Mouse (Mus musculus) C2C12 (cell line): ENCODE data around the gene Pcna. TPM values are rescaled to one million over a fixed set of nuclear protein-coding genes. Genes with fewer than 3 reads are reported as not detected.
A peak's percentile ranks its signal among the peaks of the same experiment; 100 is the strongest.

Source experiments
- H3K27me3 ChIP-seq: one replicate; pipeline ENCODE4 v1.6.1; 2011; ENCODE audit not compliant: control insufficient read depth, insufficient read depth, insufficient read length
- H3K36me3 ChIP-seq: one replicate; pipeline ENCODE4 v1.6.1; 2011; ENCODE audit not compliant: control insufficient read depth, insufficient read depth
- H3K4me3 ChIP-seq: one replicate; pipeline ENCODE4 v1.5.1; 2011; ENCODE audit warnings: mild to moderate bottlenecking, control low read depth; ENCODE audit not compliant: poor library complexity, insufficient read depth, severe bottlenecking
- H3K79me2 ChIP-seq: one replicate; pipeline ENCODE4 v1.6.1; 2011; ENCODE audit not compliant: control insufficient read depth, insufficient read depth
- H3K79me3 ChIP-seq: one replicate; pipeline ENCODE4 v1.6.1; 2011; ENCODE audit warnings: low read depth, control low read depth
- H3ac ChIP-seq: one replicate; pipeline ENCODE3; 2011; ENCODE audit warnings: low read depth; ENCODE audit not compliant: control insufficient read depth, insufficient read length
- CEBPB ChIP-seq: IDR thresholded peaks from one replicate; pipeline ENCODE4 v1.6.1; 2011; ENCODE audit warnings: low read depth, mild to moderate bottlenecking, control low read depth, moderate library complexity
- CTCF ChIP-seq: IDR thresholded peaks from one replicate; pipeline ENCODE4 v1.5.1; 2011; ENCODE audit not compliant: control insufficient read depth, insufficient read depth, insufficient read length
- FOSL1 ChIP-seq: IDR thresholded peaks from one replicate; pipeline ENCODE4 v1.8.0; 2011; ENCODE audit warnings: mild to moderate bottlenecking, low read length; ENCODE audit not compliant: poor library complexity, insufficient read depth, severe bottlenecking
- MAX ChIP-seq: IDR thresholded peaks from one replicate; pipeline ENCODE4 v1.6.1; 2011; ENCODE audit warnings: mild to moderate bottlenecking, control low read depth
- MYOD1 ChIP-seq: IDR thresholded peaks from one replicate; pipeline ENCODE4 v1.6.1; 2011; ENCODE audit warnings: low read depth; ENCODE audit not compliant: control insufficient read depth, insufficient read length
- MYOG ChIP-seq: IDR thresholded peaks from one replicate; pipeline ENCODE4 v1.6.1; 2011; ENCODE audit not compliant: control insufficient read depth, insufficient read length; ENCODE audit errors: extremely low read depth
- USF1 ChIP-seq: IDR thresholded peaks from one replicate; pipeline ENCODE4 v1.6.1; 2011; ENCODE audit warnings: low read depth, mild to moderate bottlenecking, control low read depth, moderate library complexity
- long read RNA-seq, 2 experiments: library from polyadenylated mRNA; unstranded; transcript quantifications; one replicate each; pipeline ENCODE4 v2.0.0; 2019 to 2020
- polyA plus RNA-seq: library from polyadenylated mRNA; unstranded; fragments of >200 nt; fragmentation: generic; extraction: Trizol; gene quantifications from one replicate; pipeline ENCODE4 v1.2.1, GENCODE M21; 2012; ENCODE audit warnings: missing spikeins

Gene Pcna
- polyA plus RNA-seq, result 228 TPM
- long read RNA-seq, experiment 1, transcript Pcna-201 (6 exons, 1,518 nt), result major isoform, 111 of 127 reads
- long read RNA-seq, experiment 1, partial matches to known transcripts, result 3 of 127 reads
- long read RNA-seq, experiment 1, other reads (novel, unspliced or antisense), result 13 of 127 reads
- long read RNA-seq, experiment 2, transcript Pcna-201 (6 exons, 1,518 nt), result major isoform, 185 of 209 reads
- long read RNA-seq, experiment 2, partial matches to known transcripts, result 13 of 209 reads
- long read RNA-seq, experiment 2, other reads (novel, unspliced or antisense), result 11 of 209 reads

DNA sequence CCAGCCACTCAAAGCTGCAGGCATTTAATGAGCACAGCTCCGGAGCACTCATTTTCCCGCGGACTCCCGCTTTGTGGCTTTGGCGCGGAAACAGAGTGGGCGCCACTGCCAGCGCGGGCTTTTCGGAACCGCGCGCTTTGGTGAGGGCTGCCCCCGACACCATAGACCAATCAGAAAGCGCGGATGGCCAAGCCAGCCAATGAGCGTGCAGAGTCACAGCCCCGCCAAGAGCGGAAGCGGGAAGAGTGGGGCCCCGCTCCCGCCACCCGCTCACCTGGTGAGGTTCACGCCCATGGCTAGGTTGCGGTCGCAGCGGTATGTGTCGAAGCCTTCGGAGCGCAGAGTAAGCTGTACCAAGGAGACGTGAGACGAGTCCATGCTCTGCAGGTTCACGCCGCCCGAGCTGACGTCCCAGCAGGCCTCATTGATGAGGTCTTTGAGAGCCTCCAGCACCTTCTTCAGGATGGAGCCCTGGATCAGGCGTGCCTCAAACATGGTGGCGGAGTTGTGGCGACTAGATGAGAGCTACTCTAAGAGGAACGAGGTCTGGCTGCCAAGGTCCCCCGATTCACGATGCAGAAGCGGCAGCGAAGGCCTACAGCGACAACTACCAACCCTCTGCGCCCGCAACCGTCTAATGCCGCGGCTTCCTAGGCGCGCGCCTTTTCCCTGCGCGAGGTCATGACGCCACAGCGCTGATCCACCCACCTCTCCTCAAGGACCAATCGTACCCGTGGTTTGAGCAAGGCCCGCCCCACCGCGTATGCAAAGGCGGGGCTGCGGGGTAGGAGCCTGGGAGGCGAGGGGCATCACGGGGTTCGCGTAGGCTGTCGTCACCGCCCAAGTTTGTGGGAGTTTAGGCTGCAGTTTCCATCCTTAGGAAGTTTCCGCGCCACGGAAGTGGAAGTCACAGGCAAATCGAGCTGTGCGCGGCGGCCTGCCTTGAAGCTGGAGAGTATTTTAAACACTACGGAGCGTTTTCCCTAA lies at the start of gene Pcna:
Gene Pcna (minus strand): TSS at position 773 of the 987 bp plus-strand sequence.
- Histone ChIP-seq H3K27me3 (no peaks in the 10 kb centered on the region), H3K79me3 (peaks cover 30% of the 10 kb centered on the region), H3ac (peak within 1 kb of the TSS; percentile 64), H3K36me3 (peaks cover 37% of the 10 kb centered on the region), H3K79me2 (peaks cover 61% of the 10 kb centered on the region), H3K4me3 (peak within 1 kb of the TSS; percentile 54)
- TF ChIP-seq FOSL1, result no peak
- peak; percentile 62 for TF ChIP-seq MAX
- no peak for TF ChIP-seq CTCF
- no peak for TF ChIP-seq CEBPB
- TF ChIP-seq MYOD1, result no peak
- TF ChIP-seq USF1, result peak; percentile 62
- no peak for TF ChIP-seq MYOG

DNA sequence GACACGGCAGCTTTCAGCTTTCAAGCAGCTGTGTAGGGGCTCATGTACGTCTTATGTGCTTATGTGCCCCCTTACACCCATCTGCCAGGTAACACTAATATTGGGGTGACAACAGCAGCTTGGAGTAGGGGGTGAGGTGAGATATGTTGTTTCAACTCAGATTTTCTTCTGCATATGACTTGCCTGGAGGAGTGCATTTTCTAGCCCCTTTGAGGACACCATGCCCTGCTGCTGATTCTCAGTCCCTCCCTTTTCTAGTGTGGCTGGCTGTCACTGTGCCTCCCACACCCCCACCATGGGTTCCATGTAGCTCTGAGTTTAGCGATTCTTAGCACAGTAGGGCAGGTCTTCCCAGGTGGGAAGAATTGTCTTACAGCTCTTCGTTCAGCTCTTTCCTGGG lies 48.3 kb upstream of the Pcna start:
- Histone ChIP-seq H3ac (no peak overlapping the region), H3K79me3 (no peaks in the 10 kb centered on the region), H3K4me3 (no peak overlapping the region), H3K79me2 (no peaks in the 10 kb centered on the region), H3K27me3 (no peaks in the 10 kb centered on the region), H3K36me3 (peaks cover 36% of the 10 kb centered on the region)
- TF ChIP-seq MYOD1 (no peak), MYOG (no peak), FOSL1 (no peak), MAX (no peak), USF1 (no peak), CEBPB (no peak), CTCF (no peak)

- peaks cover 40% of the 10 kb centered on the region for H3K36me3 ChIP-seq
- H3K27me3 ChIP-seq, result no peaks in the 10 kb centered on the region
- H3K4me3 ChIP-seq, result no peak overlapping the region
- TF ChIP-seq MAX (no peak), MYOD1 (no peak), CTCF (no peak), MYOG (no peak), USF1 (no peak), FOSL1 (no peak), CEBPB (no peak)
- H3K79me3 ChIP-seq, result no peaks in the 10 kb centered on the region
- H3K79me2 ChIP-seq, result peaks cover 6% of the 10 kb centered on the region
- no peak overlapping the region for H3ac ChIP-seq
Measured at GRCm38 (mm10) chr2:132298250-132298649, 45.1 kb upstream of the Pcna start.

DNA sequence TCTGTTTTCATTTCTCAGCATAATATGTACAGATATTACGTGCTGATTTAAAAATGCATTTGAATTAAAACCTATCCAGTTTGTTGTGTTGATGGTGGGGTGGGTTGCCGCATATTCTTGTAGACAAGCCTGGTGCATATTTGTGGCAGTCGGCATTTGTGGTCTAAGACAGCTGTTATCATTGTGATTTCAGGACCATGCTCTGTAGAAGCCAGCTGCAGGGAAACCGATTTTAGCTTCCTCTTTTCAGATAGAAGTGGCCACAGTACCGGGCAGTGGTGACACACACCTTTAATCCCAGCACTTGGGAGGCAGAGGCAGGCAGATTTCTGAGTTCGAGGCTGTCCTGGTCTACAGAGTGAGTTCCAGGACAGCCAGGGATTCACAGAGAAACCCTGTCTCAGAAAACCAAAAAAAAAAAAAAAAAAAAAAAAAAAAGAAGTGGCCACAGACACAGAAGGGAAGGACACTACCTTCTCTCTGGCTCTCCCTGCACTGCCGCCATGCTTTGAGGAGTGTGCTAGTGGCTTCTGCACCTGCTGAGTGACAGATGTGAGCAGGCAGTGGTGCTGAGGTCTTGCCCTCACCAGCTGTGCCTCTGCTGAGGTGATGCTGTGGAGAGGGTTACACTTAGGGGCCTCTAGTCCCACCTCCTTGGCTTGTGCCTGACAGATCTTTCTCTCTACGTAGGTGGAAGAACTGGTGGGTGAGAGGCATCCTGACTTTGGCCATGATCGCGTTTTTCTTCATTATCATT lies 40.8 kb upstream of the Pcna start:
- peaks cover 28% of the 10 kb centered on the region for H3K36me3 ChIP-seq
- H3ac ChIP-seq, result no peak overlapping the region
- peaks cover 49% of the 10 kb centered on the region for H3K79me2 ChIP-seq
- TF ChIP-seq FOSL1 (no peak), USF1 (no peak), CTCF (no peak), MYOG (no peak), MAX (no peak), MYOD1 (no peak), CEBPB (no peak)
- H3K27me3 ChIP-seq, result no peaks in the 10 kb centered on the region
- H3K79me3 ChIP-seq, result peaks cover 16% of the 10 kb centered on the region
- no peak overlapping the region for H3K4me3 ChIP-seq

DNA sequence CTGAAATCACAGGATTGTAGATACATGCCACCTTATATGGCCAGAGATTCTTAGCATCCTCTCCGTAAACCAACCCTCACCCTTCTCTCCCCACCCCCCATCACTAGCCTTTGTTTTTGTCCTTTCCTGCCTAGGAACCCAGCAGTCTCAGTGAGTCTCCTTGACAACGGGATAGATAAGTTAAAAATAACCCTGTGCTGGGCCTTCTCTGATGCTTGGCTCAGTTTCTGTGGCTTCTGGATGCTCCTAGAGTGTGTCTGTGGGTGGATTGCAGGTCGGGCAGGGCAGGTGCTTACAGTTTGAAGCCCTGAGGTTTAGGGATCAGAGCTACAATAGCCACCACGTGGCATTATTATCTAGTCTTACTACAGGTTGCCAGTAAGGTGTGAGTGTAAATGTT lies 39.0 kb upstream of the Pcna start:
- Histone ChIP-seq H3K79me3 (peaks cover 31% of the 10 kb centered on the region), H3ac (no peak overlapping the region), H3K36me3 (peaks cover 18% of the 10 kb centered on the region), H3K4me3 (no peak overlapping the region), H3K27me3 (no peaks in the 10 kb centered on the region), H3K79me2 (peaks cover 67% of the 10 kb centered on the region)
- no peak for TF ChIP-seq MYOD1
- TF ChIP-seq CTCF, result no peak
- no peak for TF ChIP-seq FOSL1
- TF ChIP-seq CEBPB, result no peak
- no peak for TF ChIP-seq MYOG
- TF ChIP-seq USF1, result no peak
- TF ChIP-seq MAX, result no peak
